Mouse (Mus musculus) spleen, postnatal 10 days (tissue): ENCODE measurements around the gene Pus1.

Experiments used
- DNase-seq, 2 experiments: peaks; one replicate each; pipeline ENCODE4 v3.0.0; 2021 to 2022; ENCODE audit warnings: low spot score in 2 of 2

Gene Pus1

DNA sequence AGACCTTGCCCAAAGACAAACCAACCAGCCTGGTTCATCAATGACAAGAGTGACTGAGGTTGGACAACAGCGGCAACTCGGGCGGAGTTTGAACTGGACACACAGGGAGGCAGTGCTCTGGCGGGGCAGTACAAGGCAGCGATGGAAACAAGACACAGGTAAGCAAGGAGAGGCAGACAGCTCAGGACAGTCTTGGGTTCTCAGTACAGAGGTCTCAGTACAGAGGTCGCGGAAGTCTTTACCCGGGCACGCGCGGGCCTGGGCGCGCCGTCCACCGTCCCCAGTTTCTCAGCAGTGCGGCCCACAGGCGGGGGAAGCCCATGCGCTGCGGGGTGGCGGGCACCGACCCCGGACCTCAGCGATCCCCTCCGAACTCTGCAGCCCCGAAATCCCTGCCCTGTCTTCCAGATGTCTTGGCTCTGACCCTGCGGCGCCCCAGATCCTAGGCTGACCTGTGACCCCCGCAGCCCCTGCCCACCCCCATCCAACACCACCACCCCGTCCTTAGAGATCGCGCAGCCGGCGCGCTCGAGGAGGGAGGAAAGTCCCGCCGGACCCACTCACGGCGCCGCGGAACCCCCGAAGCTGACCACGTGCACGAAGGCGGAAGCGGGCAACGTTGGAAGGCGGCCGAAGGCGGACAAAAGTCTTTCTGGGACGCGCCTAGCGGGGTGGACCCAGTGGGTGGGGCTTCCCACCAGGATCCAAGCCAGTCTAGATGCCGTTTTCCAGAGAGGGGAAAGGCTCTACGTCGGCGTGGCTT, at the start of gene Pus1:
TSS of gene Pus1 (minus strand) at position 662 of the 763 bp plus-strand sequence.
- DNase-seq: peak; percentile 83 to 93

DNA sequence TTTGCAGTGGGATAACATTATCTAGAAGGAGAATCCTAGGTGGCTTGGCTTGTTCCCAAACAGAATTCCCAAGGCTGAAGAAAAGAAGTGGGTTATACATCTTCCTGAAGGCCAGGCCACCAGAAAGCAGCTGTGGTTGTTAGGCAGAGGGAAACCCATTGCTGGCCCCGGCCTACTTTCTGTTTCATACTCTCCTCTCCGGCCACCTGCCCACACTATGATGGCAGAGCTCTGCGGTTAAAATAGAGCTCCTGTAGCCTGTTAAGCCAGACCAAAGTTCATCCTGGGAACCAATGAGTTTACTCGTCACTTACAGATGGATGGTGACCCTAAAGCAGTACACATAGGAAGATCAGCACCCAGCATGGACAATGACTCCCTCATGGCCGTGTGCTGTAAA, 47.1 kb upstream of the Pus1 start:
- DNase-seq: no peak

DNA sequence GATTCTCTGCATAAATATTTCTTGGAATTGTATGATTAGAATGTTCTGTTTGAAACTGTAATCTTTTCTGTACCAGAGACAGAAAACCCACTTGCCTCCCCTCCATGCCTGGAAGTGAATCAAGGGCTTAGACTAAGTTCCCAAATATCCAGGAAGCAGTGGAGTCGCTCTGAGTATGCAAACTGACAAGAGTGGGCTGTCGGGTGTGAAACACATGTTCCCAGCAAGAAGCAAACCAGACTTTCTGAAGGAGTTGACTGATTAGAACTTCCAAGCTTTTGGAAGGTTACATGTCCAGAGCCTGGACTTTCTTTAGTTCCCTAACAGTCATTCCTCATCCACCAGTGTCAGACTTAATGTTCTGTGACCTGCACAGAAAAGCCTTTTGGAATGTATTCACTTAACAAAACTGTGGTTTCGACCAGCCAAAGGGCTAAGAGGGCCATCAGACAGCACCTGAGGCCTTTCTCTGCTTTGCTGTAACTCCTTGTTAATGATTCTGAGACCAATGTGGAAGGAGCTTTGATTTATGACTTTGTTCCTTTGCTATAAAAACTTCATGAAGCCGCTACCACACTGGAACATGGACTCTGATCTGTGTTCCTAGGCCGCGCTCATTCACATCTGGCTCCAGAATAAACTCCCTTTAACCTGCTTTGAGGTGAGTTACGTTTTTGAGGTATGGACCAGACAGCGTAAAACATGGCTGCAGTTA, 46.5 kb upstream of the Pus1 start:
- DNase-seq: no peak

DNA sequence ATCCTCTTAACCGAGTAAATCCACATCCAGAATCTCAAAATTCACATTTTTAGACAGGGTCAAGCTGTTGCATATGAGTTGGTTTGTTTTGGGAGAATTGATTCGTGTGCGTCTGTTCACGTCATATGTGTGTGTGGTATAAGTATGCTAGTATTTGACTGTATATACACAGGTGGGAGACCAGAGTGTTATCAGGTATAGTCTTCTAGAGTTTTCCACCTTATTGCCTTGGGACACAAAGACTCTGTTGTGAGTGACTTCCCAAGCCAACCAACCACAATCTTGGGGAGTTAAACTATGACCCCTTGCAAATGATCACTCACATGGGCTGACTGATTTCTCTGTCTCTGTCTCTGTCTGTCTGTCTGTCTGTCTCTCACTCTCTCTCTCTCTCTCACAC, 44.0 kb upstream of the Pus1 start:
- no peak for DNase-seq

DNA sequence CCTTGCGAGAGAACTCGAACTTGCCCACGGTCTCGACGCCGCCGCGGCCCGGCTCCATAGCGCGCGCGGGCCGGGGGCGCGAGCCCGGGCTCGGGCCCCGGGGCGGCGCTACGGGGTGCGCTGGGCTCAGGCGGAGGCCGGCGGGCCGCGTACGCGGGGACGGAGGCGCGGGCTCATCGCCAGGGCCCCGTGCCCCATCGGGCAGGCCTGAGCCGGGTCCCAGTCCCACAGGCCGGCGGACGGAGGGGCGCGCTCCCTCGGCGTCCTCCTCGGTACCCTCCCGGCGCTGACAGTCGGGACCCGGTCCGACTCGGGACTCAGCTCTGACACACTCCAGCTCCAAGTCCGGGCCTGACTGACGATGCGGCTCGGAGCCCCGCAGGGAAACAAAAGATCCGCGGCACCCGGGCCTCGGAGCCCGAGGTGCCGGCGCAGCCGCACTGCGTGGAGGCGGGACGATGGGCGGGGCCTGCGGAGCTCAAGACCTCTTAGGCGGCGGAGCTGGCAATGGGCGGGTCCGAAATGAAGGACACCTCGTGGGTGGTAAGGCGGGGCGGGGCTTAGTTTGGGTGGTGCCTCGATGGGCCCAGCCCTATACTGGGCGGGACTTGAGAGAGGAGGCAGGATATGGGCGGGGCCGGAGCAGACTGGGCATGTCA, 29.3 kb upstream of the Pus1 start, which contains the start of gene Ulk1:
TSS of gene Ulk1 (minus strand) at position 431 of the 659 bp plus-strand sequence.
- peak; percentile 100 for DNase-seq

DNA sequence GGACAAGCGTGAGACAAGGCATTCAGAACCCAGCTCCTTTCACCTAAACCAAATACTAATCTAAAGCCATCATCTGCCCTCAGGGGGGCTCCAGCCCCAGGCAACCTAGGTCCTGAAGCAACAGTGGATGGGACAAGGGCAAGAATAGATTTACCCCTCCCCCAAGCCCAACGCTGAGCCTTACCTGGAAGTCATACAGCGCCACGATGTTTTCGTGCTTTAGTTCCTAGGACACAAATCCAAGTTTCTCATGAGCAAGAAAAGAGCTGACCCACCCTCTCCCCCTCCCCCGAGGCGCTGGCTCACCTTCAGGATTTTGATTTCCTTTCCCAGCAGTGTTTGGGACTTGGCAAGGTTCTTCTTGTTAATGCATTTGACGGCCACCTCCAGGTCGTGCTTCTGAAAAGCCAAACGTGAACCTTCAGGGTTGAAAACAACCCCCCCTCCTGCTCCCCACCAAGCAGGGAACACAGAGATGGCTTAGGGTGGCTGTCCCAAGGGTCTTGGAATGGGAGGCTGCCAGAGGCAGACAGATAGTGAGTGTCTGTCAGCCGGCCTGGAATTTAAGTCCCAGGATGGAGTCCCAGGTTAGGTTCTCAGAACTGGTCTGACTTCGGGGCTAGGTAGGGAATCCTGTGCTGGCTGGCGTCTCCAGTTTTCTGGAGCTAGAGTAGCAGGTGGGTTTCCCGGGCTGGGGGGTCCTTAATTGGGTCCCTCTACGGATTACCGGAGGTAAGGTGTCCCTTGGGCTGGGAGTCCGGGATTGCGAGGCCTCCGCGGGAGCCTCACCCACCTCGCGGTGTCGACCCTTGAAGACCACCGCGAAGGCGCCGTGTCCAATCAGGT, 28.6 kb upstream of the Pus1 start:
- peak; percentile 57 to 64 for DNase-seq

DNA sequence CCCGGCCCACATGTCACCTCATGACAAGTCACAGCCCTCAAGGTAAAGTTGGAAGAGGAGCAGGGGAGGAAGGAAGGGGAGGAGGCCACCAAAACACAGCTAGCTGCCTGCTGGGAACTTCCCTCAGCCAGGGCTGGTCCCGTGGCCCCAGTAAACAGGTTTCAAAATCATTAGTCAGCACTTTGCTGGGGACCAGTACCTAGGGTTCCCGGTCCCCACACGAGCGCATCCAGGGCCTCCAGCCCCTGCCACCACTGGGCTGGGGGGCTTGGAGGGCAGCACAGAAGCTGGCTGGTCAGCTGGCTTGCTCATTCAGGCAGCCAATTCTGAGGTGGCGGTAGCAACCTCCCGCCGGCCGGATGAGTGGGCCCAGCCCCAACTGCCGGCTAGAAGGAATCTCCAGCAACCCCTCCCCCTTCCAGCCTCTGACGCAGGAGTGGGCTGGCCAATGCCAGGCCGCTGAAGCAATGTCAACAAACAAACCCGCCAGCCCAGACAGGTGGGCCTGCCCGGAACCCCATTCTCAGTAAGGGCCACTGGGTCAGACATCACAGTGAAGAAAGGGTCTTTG, 27.7 kb upstream of the Pus1 start:
- DNase-seq: peak; percentile 84 to 90

DNA sequence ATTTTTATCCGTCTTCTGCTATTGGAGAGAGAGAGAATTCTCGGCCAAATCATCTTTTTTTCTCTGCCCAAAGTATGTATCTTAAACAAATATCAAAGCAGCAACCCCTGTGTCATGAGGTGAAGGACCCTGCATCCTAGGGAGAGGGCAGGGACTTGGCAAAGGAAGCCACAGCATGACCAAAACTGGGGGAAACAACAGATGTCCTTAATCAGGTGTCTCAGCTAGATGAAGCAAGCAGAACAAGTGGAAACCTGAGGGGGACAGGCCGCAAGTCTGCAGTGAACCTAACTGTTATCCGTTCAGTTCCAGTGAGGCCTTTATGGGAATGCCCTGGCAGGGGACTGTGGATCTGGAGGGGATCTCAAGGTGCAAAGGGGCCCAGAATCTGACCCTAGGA, 27.0 kb upstream of the Pus1 start:
- DNase-seq: no peak

DNA sequence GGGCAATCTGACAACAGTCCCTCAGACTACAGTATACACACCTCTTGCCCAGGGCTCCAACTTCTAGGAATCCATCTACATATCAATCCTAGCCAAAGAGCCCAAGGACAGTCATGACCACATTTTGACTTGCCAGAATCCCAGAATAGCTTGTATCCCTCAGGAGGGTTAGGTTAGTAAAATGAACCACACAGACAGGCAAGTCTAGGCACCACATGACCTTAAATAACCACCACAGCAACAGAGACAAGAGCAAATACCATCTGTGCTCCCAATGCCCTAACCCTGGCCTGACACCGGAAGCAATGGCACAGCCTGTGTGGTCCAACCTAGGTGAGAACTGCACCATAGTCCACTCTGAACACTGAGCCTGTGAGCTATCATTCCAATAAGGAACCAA, 26.2 kb upstream of the Pus1 start:
- no peak for DNase-seq

DNA sequence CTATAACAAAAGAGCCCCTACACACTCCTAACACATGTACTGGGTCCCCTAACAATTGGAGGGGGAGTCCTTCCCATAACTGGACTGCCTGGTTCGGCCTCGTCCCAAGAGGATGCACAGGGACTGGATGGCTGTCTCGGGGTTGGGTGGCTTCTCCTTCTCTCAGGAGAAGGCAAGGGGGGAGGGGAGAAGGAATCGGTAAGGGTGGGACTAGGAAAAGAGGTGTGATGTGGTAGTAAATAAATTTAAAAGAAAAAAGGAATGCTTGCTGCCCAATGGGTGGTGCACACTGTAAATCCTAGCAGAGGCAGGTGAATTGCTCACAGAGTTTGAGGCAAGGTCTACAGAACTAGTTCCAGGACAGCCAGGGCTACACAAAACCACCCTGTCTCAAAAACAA, 25.7 kb upstream of the Pus1 start:
- DNase-seq: no peak

DNA sequence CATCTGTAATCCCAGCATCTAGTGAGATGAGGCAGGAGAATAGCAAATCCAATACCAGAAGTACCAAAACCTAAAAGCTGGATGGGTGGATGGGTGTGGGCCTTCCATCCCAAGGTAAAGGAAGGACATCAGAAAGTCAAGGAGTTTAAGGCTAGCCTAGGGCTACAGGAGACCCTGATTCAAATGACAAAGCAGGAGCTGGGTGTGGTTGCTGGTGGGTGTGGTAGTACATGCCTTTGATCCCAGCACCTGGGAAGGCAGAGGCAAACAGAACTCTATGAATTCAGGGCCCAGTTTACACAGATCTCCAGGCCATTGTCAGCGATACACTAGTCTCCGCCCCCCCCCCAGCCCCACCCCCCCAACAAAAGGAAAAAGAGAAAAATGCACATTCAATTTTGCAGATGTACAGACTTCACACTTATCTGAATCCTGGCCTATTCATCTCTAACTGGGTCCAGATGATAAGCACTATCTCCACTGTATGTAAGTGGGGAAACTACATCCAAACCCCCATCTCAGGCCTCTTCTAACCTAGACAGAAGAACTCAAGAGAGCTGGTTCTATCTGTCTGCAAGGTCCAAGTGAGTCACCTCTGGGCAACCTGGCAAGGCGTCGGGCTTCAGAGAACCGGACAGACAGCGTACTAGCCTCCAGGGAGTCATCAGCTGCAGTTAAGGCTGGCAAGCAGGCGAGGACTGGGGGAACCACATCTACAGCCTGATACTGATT, 23.7 kb upstream of the Pus1 start:
- DNase-seq: no peak

DNA sequence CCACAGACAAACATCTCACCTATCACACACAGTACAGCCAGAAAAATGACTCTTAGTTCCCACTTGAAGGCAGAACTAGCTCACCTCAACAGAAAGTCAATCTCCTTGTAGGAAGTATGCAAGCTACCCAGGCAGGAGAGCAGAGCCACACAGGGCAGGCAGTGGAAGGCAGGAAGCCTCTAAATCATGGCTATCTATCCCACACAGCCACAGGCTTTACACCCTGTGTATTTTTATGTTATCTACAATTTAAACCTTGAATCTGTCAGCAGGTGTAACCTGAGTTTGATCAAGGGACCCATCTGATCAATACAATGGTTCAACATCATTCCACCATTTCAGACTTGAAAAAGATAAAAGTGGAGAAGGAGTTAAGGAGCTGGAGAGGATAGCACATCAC, 22.4 kb upstream of the Pus1 start:
- no peak for DNase-seq

DNA sequence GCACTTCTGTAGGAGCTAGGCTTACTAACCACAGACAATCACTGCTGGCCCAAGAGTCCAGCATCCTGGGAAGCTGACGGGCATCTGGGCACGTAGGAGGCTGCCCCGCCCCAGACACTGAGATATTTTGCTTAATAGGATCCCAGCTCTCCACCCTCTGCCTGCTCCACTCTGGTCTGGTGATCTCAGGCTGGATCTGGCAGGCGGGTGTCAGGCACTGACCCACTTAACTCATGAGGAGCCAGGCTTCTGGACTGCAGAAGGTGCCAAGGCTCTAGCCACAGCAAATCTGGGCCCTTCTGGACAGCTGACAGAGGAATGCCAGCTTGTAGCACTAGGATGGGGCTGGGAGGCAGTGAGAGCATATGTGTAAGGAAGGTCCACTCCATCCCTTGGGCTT, 21.7 kb upstream of the Pus1 start:
- no peak for DNase-seq

DNA sequence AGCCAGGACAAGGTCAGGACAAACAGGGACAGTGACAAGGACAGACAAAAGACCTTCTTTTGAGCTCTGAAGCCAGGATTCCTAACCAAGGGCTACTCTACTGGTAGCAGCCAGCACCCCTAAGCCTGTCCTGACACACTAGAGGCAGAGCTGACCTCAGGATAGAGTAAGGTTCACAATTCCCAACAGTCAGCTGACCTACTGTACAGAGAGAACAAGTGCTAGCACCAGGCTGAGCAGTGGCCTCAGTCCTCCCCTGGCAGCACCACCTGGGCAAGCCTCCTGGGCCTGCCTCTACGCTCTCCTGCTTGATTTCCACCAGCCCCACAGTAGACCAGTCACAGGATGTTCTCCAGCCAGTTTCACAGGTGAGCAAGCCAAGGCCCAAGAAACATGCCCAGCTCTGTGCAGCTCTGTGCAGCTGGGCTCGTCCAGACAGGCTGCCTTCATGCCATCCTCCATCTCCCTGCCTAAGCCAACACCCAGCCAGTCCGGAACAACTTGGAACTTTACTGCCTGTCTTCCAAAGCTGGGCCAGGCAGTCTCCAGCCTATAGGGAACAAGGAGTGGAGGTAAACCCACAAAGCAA, 20.7 kb upstream of the Pus1 start:
- DNase-seq: no peak

DNA sequence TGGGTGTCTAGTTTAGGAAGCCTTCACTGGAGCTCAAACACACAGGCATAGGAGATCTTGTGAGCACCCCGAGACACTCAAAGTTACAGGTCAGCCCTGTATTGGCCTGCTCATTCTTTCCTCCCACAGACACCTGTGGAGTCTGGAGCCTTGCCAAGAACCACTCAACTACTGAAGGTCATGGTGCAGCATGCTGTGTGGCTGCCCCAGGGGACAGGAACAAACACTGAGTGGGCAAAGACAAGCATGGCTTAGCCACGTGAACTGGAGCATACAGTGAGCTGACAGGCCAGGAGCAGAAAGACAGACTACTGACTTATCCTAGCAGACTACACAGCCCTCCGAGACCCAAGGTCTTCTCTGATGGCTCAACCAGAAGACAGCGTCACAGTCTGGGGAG, 17.2 kb upstream of the Pus1 start:
- no peak for DNase-seq

DNA sequence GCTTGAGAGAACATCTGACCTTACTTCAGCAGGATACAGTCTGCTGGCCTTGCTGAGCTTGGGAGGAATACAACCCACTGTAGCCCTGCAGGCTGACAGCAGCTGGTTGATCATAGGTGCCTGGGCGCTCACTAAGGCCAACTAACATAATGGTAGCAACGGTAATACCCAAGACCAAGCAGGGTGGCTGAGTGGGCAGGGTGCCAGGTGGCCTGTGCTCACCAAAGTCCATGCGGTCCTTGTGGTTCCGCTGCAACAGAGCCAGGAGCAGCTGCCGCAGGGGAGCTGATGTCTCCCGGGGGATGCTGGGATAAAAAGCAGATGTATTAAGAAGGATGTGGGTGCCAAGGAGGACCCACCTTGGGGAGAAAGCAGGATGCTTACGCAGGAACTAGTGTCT, 13.9 kb upstream of the Pus1 start:
- DNase-seq: no peak

DNA sequence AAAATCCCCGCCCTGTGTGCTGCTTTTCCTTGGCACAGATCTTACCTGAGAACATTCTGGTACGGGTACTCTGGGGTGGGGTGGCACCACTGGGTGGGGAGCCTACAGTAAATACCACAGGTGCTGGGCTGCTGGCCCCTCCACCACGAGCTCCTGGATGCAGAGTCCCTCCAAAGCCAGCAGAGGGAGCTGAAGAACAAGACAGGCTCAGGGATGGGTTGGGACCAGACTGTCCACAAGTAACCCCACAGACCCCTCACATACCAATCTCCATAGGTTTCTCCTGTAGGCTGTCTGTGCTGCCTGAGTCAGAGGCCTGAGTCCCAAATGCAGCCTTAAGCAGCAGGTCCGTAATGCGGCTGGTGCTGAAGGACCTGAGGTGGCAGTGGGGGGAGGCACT, 8.2 kb upstream of the Pus1 start:
- peak; percentile 40 to 56 for DNase-seq

DNA sequence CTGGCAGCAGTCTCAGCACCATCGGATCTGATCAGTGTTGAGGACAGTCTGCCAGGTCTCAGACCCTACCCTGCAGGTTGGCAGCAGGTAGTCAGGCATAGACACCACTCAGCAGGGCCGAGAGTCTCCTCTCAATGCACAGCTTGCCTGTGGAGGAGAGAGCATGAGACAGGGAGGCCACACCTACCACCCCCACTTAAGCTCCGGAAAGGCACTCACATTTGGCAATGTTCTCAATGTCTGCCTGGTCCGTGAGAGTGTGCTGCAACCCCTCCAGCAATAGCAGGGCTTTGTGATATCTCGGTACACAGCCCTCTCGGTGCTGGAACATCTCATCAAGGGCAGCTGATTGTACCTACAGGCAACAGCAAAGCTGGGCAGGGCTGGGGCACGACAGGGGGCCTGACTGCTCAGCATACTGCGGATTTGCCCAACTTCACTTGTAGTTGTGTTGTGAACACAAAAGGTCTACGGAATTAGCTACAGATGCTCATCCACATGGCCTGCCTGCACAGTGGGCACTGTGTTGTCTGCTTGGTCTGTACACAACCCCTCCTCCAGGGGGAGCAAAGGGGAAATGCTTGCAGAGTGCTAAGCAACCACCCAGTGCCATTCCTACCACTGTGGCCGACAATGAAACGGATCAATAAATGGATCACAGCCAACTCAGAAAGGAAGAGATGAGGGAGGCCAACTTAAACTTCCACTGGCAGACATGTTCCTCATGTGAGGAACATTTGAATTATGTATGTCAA, 5.8 kb upstream of the Pus1 start:
- peak in 1 of 2 experiments; percentile 41 for DNase-seq

DNA sequence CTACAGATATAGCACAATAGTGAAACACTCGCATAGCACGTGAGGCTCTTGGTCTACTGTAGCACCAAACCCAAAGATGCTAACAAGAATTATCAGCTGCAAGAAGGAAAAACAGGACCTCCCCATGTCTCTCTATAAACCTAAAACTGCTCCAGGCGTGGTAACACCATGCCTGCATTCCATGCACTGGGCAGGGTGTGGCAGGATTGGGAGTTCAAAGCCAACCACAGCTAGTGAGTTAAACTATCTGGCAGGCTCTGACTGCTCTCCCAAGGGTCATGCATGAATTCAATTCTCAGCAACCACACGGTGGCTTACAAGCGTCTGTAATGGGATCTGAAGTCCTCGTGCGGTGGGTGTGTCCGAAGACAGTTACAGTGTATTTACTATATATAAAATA, 2.7 kb upstream of the Pus1 start:
- DNase-seq: peak in 1 of 2 experiments; percentile 8
